Mouse (Mus musculus) right cerebral cortex, postnatal 36 days (tissue): ENCODE measurements around the gene Rnaseh2a.

ENCODE experiments used
- DNase-seq, 2 experiments: peaks; one replicate each; pipeline ENCODE4 v3.0.0; 2022; ENCODE audit warnings: low spot score in 2 of 2, mixed read lengths in 1 of 2

The Rnaseh2a gene

DNA sequence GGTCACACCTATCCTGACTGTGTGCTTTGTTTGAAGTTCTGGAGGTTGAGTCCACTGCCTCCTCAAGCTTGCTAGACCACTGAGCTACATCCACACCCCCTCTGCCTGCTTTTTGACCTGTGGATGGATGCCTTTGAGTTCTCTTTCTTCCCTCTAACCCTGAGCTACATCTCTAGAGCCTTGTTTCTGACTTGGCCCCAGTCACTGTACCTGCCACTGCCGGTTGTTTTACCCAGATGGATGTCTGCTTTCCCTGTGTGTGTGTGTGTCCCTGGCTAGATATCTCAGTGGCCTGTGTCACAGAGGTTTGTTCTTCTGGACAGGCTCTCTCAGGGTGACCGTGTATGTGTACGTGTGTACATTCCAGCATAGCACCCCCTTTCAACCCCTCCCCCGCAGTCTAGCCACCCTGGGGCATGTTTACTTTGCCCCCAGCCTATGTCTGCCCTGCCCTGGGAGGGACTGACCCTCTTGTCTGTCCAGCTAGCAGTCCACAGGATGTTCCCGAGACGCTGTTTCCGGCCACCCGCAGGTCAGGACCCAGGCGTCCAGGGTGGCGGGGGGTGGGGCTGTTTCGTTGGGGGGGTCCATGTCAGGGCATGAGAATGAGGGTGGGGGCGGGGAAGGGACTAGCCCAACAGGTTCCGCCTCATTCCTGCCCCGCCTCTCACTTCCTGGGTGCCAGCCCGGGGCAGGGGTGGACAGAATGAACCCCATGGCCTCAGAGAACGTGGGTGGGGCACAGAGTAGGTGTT, 14.9 kb upstream of the Rnaseh2a start:
- DNase-seq, result no peak

- no peak for DNase-seq
Observed at GRCm38 (mm10) chr8:84982499-84983011, 13.0 kb upstream of the Rnaseh2a start.

DNA sequence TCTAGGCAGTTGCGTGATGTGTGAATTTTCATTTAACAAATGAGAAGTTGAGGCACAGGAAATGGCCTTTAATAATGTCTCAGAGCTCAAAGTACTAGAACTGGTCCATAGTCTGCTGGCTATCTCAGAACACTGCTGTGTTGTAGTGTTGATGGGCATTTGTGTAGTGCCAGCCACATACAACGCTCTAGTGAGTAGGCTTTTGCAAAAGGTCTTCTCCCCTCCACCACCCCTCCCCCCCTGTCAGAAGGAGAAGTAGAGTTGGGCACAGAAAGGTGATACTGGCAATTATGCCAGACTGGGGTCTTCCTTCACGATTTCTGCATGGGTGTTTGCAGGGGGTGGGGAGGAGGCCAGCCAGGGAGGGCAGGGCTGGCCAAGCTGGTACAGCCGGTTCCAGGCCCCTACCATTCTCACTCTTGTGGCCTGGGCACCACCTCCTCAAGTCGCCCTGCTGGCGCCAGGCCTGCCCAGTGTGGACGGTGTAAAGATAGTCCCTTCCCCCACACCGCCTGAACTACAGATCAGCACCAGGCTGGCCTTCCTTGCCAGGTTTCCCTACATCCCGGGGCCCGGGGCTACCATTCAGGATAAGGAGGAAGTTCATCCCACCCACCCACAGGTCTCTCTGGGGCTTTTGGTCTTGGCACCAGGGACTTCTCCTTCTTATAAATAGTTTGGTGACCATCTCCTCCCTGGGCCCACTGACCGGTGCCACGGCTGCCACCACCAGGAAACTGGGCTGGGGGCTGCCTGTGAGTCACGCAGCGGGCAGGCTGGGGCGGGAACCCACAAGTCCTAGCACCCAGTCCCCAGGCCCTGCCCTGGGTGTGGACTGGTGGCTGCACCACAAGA, 12.3 kb upstream of the Rnaseh2a start:
- DNase-seq, result no peak

DNA sequence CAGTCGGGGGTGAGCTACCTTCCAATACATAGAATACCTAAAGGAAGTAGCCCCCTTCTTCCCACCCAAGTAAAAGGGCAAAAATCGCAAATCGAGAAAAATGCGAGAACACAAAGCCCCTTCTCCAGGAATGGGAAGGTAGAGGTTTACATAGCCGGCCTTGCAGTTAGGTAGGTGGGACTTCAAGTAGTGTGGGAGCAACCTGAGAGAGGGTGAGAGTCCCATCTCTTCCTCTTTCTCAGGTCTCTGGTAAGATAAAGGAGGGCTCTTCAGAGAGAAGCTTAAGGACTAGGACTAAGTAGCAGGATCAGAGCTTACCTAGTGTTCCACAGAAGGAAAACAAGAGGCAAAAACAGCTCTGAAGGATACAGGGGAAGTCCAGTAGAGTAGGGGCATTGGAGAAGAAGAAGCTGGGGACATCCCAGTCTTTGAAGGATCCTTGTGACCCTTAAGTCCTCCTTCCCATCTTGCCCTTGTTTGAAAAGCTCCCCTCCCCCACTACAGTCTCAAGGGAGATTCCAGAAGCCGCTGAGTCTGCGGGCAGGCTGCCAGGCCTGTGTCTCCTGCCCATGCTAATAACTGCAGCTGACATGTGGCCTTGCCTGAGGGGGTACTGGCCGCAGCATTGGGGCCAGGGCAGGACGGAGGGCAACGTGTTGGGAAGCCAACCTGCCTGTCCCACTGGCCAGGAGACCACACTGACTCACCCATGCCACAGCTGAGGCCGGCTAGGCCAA, 11.2 kb upstream of the Rnaseh2a start:
- no peak for DNase-seq

DNA sequence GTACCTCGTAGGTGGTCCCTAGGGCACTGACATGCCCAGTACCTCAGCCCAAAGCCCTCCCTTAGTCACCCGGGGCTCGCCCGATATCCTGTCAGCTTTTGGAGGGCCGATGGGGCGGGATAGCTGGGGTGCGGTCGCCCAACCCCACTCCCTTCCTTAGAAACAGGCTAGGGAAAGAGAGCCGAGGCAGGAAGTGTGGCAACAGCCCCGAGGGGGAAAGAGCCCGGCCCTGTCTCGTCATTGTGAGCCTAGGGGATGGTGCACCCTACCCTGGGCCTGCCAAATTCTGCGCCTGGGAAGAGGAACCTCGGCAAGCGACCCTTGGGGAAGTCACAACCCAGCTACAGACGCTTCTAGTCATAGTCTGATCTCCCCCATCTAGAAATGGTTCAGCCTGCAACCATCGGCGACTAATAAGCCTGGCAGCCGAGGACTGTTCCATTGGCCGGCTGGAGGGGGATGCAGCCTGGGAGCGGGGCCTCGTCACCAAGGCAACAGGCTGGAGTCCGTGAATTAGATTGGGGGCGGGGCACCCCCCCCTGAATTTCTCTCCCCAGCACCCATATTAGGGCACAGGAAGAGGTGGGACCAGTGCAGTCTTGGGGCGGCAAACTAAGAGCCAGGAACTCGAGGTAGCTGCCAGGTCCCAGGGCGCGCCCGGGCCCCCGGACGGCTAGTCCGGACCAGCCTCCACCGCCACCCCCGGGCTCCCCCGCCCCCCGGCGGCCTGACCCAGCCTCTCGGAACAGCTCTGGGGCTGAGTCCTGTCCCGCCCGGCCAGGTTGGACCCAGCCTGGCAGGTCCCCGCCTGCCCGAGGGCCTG, 10.2 kb upstream of the Rnaseh2a start:
- peak; percentile 91 for DNase-seq

GRCm38 (mm10) chr8:84978248-84978940, 8.8 kb upstream of the Rnaseh2a start, which contains the start of gene Junb:
Junb (minus strand) TSS chr8:84978718.
- DNase-seq, result peak; percentile 95 to 97

GRCm38 (mm10) chr8:84977435-84978247, 8.1 kb upstream of the Rnaseh2a start:
- peak; percentile 60 to 64 for DNase-seq

DNA sequence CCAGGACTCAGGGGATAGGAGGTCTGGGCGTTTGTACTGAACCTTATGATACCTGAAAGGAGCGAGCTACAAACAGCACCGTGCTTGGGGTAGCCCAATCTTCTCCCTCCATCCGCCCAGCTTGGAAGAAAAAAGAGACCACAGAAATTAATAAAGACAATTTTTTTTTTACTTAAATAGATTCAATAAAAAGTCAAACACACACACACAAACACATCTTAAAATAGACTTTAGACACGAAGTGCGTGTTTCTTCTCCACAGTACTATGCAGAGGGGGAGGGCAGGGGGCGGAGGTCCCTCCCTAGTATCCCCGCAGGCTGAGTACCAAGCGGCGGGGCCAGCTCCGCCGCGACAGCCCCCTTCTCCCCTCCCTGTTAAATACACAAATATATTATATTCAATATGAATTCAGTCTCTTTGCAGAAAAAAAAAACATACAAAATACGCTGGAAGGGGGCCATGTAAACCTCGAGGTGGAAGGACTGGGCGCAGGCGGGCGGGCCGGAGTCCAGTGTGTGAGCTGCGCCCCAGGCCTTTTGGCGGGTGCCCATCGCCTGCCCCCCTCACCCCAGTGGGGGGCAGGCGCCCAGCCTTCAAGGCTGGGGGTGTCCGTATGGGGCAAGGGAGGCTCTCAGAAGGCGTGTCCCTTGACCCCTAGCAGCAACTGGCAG, 7.3 kb upstream of the Rnaseh2a start:
- no peak for DNase-seq

- peak; percentile 92 to 94 for DNase-seq
Observed at GRCm38 (mm10) chr8:84976031-84976762, 6.6 kb upstream of the Rnaseh2a start.

DNA sequence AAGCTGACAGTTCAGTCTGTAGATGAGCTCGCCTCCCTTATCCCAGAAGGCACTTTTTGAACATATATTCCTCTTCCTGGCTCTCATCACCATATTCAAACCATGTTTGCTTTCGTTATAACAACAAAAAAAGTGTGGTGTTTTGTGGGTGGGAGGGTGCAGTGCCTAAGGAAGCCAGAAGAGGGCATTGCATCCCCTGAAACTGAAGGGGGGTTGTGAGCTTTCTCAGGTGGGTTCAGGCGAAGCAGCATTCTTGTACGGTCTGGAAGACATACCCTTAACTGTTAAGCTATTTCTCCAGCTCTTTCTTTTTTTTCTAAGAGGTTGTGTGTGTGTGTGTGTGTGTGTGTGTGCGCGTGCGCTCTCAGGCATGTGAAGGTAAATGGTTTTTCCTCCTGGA, 5.9 kb upstream of the Rnaseh2a start:
- DNase-seq, result no peak

DNA sequence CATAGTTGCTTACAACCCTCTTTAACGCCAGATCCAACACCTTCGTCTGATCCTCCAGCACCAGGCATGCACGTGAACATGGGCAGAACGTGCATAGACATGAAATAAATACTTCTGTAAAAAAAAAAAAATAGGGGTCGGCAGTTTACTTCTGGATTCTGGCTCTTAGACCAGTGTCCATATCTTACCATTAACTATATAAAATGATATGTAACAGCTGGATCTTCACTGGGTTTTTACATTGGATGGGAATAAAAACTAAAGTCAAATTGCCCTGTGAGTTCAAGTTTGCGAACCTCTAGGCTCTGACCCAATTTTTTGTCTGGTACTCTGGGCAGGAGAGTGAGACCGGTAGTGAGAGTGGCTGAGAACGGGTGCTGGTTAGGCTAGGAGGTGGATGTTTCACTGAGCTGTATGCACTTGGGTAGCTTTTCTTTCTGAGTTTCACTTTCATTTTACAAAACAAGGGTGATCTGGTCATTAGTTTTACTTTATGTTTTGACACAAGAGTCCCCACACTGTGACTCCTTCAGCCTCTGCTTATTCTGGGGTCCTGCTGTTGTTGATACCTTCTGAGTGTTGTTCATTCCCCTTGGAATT, 5.1 kb upstream of the Rnaseh2a start:
- no peak for DNase-seq

GRCm38 (mm10) chr8:84973803-84974542, 4.4 kb upstream of the Rnaseh2a start:
- DNase-seq, result no peak

DNA sequence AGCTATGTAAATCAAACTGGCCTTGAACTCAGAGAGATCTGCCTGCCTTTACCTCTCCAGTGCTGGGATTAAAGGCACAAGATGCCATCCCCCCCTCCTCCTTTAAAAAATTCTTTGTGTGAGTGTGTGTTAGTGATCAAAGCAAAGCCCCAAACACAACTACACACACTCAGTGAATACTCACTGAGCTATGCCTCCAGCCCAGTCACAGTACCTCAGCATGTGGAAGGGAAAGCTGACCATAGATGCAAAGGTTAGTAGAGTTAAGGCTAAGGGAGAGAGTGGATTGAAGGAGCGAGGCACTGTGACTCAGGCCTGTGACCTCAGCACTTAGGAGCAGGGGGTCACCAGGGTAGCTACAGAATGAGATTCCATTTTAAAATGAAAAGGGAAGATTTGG, 3.5 kb upstream of the Rnaseh2a start:
- no peak for DNase-seq

DNA sequence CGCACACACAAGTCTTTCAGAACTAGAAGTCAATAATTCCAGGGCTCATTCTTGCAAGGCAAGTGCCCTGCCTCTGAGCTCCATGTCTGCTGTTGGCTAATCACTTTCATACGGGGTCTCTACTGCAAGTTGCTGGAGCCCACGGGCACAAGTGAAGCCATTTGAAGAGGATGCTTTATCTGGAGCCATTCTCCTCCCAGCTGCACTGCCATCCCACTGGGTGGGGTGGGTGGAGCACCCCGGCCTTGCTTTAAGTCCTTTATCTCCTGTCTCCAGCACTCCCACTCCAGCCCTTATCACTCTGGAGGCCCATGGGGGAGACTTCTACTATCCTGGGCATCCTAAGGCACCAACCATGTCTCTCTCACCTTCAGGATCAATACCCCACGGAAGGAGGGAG, 1.3 kb upstream of the Rnaseh2a start:
- no peak for DNase-seq

DNA sequence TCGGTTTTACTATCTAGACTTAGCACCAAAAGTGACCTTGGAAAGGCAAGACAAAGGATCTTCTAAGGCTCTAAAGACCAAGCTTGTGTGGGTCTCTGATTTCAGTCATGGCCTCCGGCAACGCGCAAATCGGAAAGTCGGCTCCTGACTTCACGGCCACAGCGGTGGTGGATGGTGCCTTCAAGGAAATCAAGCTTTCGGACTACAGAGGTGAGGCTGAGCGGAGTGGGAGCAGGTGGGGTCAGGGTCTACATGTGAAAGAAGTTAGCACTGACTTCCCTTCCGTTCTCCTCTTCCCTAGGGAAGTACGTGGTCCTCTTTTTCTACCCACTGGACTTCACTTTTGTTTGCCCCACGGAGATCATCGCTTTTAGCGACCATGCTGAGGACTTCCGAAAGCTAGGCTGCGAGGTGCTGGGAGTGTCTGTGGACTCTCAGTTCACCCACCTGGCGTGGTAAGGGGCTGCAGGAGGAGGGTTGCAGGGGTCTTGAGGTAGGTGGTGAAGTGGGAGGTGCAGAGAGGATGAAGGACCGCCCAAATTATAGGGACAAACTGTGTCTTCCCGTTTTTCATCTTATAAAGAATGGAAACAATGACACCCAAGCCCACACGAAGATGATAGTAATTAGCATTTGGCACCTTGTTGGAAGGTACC, 696 bp upstream of the Rnaseh2a start:
- no peak for DNase-seq

GRCm38 (mm10) chr8:84968650-84969049, 917 bp downstream of the Rnaseh2a start:
- DNase-seq, result no peak
